Mouse (Mus musculus) lung, embryonic 15.5 days (tissue): ENCODE measurements around the gene Bloc1s3. TPM values are rescaled to one million over a fixed set of nuclear protein-coding genes. Genes with fewer than 3 reads are reported as not detected.
A peak's percentile ranks its signal among the peaks of the same experiment; 100 is the strongest.

Source experiments
- ATAC-seq: fragments of 200-750 bp; cut with Nextera tagmentation; 2 replicates; pipeline ENCODE4 v1.8.0; 2017; ENCODE audit warnings: moderate number of reproducible peaks, borderline replicate concordance; ENCODE audit not compliant: low FRiP score, low TSS enrichment; ENCODE audit errors: extremely low read depth
- H3K27ac ChIP-seq: fragments of 300-500 bp; sonication (generic); 2 replicates; pipeline ENCODE4 v1.5.1; 2015; ENCODE audit warnings: moderate library complexity, mild to moderate bottlenecking, inconsistent platforms
- H3K27me3 ChIP-seq: fragments of 300-500 bp; sonication (generic); 2 replicates; pipeline ENCODE4 v1.6.1; 2015; ENCODE audit warnings: inconsistent platforms
- H3K36me3 ChIP-seq: fragments of 300-500 bp; sonication (generic); 2 replicates; pipeline ENCODE4 v1.6.1; 2015; ENCODE audit warnings: inconsistent platforms
- H3K4me1 ChIP-seq: fragments of 300-500 bp; sonication (generic); 2 replicates; pipeline ENCODE4 v1.6.1; 2015; ENCODE audit warnings: inconsistent platforms
- H3K4me2 ChIP-seq: fragments of 300-500 bp; sonication (generic); 2 replicates; pipeline ENCODE4 v1.6.1; 2015; ENCODE audit warnings: inconsistent platforms, mild to moderate bottlenecking, moderate library complexity
- H3K4me3 ChIP-seq: fragments of 300-500 bp; sonication (generic); 2 replicates; pipeline ENCODE4 v1.5.1; 2015; ENCODE audit warnings: mild to moderate bottlenecking, inconsistent platforms
- H3K9ac ChIP-seq: fragments of 300-500 bp; sonication (generic); 2 replicates; pipeline ENCODE4 v1.6.1; 2015; ENCODE audit warnings: inconsistent platforms
- H3K9me3 ChIP-seq: fragments of 300-500 bp; sonication (generic); 2 replicates; pipeline ENCODE4 v1.6.1; 2016; ENCODE audit warnings: inconsistent platforms
- WGBS: fragments of 180-500 bp; shearing (Covaris S2); methylation state at CpG from one replicate; pipeline ENCODE4 v1.1.7; 2015; 5-methylcytosine and 5-hydroxymethylcytosine counted together
- polyA plus RNA-seq: library from polyadenylated mRNA; unstranded; fragments of >200 nt; fragmentation: Nextera tagmentation; extraction: Ambion mirVana; gene quantifications from 2 replicates; pipeline ENCODE4 v1.2.1, GENCODE M21; 2015

Bloc1s3 gene
- polyA plus RNA-seq: 2.0 TPM in 2 replicates

- Histone ChIP-seq H3K27me3 (no peaks in the 10 kb centered on the region), H3K36me3 (no peaks in the 10 kb centered on the region), H3K4me2 (peak within 1 kb of the TSS; percentile 89), H3K27ac (peak within 1 kb of the TSS; percentile 70), H3K4me1 (peaks cover 13% of the 10 kb centered on the region), H3K4me3 (peak within 1 kb of the TSS; percentile 57), H3K9ac (peak within 1 kb of the TSS; percentile 71), H3K9me3 (no peaks in the 10 kb centered on the region)
- ATAC-seq: peak; percentile 96
- WGBS: under 1% methylated on average over 56 of the region's 56 CpGs
Observed at GRCm38 (mm10) chr7:19508150-19508923, at the start of gene Bloc1s3, which contains the start of gene Trappc6a. Gene Bloc1s3 (minus strand): TSS chr7:19508367. Gene Trappc6a (plus strand): TSS chr7:19508395.

GRCm38 (mm10) chr7:19557086-19557485 is 48.9 kb upstream of the Bloc1s3 start:
- Histone ChIP-seq H3K4me1 (peaks cover 42% of the 10 kb centered on the region), H3K9ac (no peak overlapping the region)
- WGBS: 95% methylated on average over 2 of the region's 2 CpGs

GRCm38 (mm10) chr7:19554168-19554567 is 46.0 kb upstream of the Bloc1s3 start:
- no peak overlapping the region for H3K4me2 ChIP-seq
- H3K4me1 ChIP-seq: peaks cover 22% of the 10 kb centered on the region
- no peak overlapping the region for H3K4me3 ChIP-seq
- H3K9me3 ChIP-seq: no peaks in the 10 kb centered on the region
- H3K27me3 ChIP-seq: no peaks in the 10 kb centered on the region
- H3K9ac ChIP-seq: no peak overlapping the region
- H3K27ac ChIP-seq: no peak overlapping the region
- H3K36me3 ChIP-seq: peaks cover 23% of the 10 kb centered on the region
- ATAC-seq: no peak
- 79% methylated on average over 1 of the region's 1 CpGs for WGBS

More at GRCm38 (mm10) chr7:19557086-19557485, 48.9 kb upstream of the Bloc1s3 start:
- Histone ChIP-seq H3K9me3 (no peaks in the 10 kb centered on the region), H3K27ac (0 out of 2 replicates have a peak overlapping the region, but pooled peaks have one; percentile 20), H3K4me3 (no peak overlapping the region), H3K27me3 (no peaks in the 10 kb centered on the region), H3K4me2 (no peak overlapping the region), H3K36me3 (peaks cover 23% of the 10 kb centered on the region)
- ATAC-seq: no peak

GRCm38 (mm10) chr7:19552443-19552842 is 44.3 kb upstream of the Bloc1s3 start:
- H3K4me1 ChIP-seq: peaks cover 14% of the 10 kb centered on the region
- no peak overlapping the region for H3K4me2 ChIP-seq
- no peaks in the 10 kb centered on the region for H3K27me3 ChIP-seq
- no peak overlapping the region for H3K9ac ChIP-seq
- 35% methylated on average over 2 of the region's 2 CpGs for WGBS
- peaks cover 23% of the 10 kb centered on the region for H3K36me3 ChIP-seq
- no peak overlapping the region for H3K4me3 ChIP-seq
- no peak for ATAC-seq
- no peaks in the 10 kb centered on the region for H3K9me3 ChIP-seq
- no peak overlapping the region for H3K27ac ChIP-seq

GRCm38 (mm10) chr7:19551634-19552033 is 43.5 kb upstream of the Bloc1s3 start:
- Histone ChIP-seq H3K4me2 (no peak overlapping the region), H3K9ac (no peak overlapping the region), H3K36me3 (peaks cover 23% of the 10 kb centered on the region), H3K9me3 (no peaks in the 10 kb centered on the region), H3K27ac (no peak overlapping the region), H3K27me3 (no peaks in the 10 kb centered on the region), H3K4me3 (no peak overlapping the region), H3K4me1 (peaks cover 16% of the 10 kb centered on the region)
- WGBS: 81% methylated on average over 5 of the region's 5 CpGs
- ATAC-seq: no peak

GRCm38 (mm10) chr7:19549394-19549793 is 41.2 kb upstream of the Bloc1s3 start:
- Histone ChIP-seq H3K4me2 (no peak overlapping the region), H3K27me3 (no peaks in the 10 kb centered on the region), H3K9me3 (no peaks in the 10 kb centered on the region), H3K27ac (no peak overlapping the region), H3K9ac (no peak overlapping the region), H3K4me3 (no peak overlapping the region), H3K36me3 (peaks cover 11% of the 10 kb centered on the region), H3K4me1 (peaks cover 28% of the 10 kb centered on the region)
- no peak for ATAC-seq
- WGBS: 59% methylated on average over 10 of the region's 10 CpGs

GRCm38 (mm10) chr7:19547344-19547969 is 39.3 kb upstream of the Bloc1s3 start:
- H3K4me2 ChIP-seq: no peak overlapping the region
- no peaks in the 10 kb centered on the region for H3K9me3 ChIP-seq
- H3K9ac ChIP-seq: no peak overlapping the region
- H3K4me1 ChIP-seq: peaks cover 35% of the 10 kb centered on the region
- 0 out of 2 replicates have a peak, but pooled peaks have one; percentile 43 for ATAC-seq
- 59% methylated on average over 2 of the region's 2 CpGs for WGBS
- 0 out of 2 replicates have a peak, but pooled peaks cover 2% of the 10 kb centered on the region for H3K36me3 ChIP-seq
- H3K4me3 ChIP-seq: no peak overlapping the region
- no peaks in the 10 kb centered on the region for H3K27me3 ChIP-seq
- H3K27ac ChIP-seq: peak overlapping the region; percentile 41

GRCm38 (mm10) chr7:19546007-19546406 is 37.8 kb upstream of the Bloc1s3 start:
- ATAC-seq: no peak
- peaks cover 45% of the 10 kb centered on the region for H3K4me1 ChIP-seq
- H3K4me2 ChIP-seq: no peak overlapping the region
- no peaks in the 10 kb centered on the region for H3K27me3 ChIP-seq
- no peak overlapping the region for H3K4me3 ChIP-seq
- H3K9ac ChIP-seq: no peak overlapping the region
- H3K9me3 ChIP-seq: no peaks in the 10 kb centered on the region
- WGBS: 20% methylated on average over 3 of the region's 3 CpGs
- H3K36me3 ChIP-seq: no peaks in the 10 kb centered on the region
- no peak overlapping the region; the same call in 1 of the 2 replicates for H3K27ac ChIP-seq

- Histone ChIP-seq H3K4me1 (peaks cover 48% of the 10 kb centered on the region), H3K9me3 (no peaks in the 10 kb centered on the region), H3K4me3 (no peak overlapping the region), H3K36me3 (no peaks in the 10 kb centered on the region), H3K27ac (no peak overlapping the region), H3K27me3 (no peaks in the 10 kb centered on the region), H3K9ac (no peak overlapping the region), H3K4me2 (no peak overlapping the region)
- 38% methylated on average over 6 of the region's 6 CpGs for WGBS
- no peak for ATAC-seq
Observed at GRCm38 (mm10) chr7:19543584-19543983, 35.4 kb upstream of the Bloc1s3 start.

GRCm38 (mm10) chr7:19542155-19542691 is 34.1 kb upstream of the Bloc1s3 start:
- no peaks in the 10 kb centered on the region for H3K36me3 ChIP-seq
- H3K9ac ChIP-seq: no peak overlapping the region
- peaks cover 38% of the 10 kb centered on the region for H3K4me1 ChIP-seq
- 62% methylated on average over 8 of the region's 8 CpGs for WGBS
- ATAC-seq: peak; percentile 23; the same call in 1 of the 2 replicates
- H3K4me3 ChIP-seq: no peak overlapping the region
- no peak overlapping the region for H3K4me2 ChIP-seq
- no peaks in the 10 kb centered on the region for H3K27me3 ChIP-seq
- no peak overlapping the region for H3K27ac ChIP-seq
- no peaks in the 10 kb centered on the region for H3K9me3 ChIP-seq

- no peak for ATAC-seq
- Histone ChIP-seq H3K9ac (no peak overlapping the region), H3K4me2 (no peak overlapping the region), H3K36me3 (no peaks in the 10 kb centered on the region), H3K4me1 (peaks cover 33% of the 10 kb centered on the region), H3K27me3 (no peaks in the 10 kb centered on the region), H3K9me3 (no peaks in the 10 kb centered on the region), H3K27ac (no peak overlapping the region), H3K4me3 (no peak overlapping the region)
- 70% methylated on average over 7 of the region's 7 CpGs for WGBS
Observed at GRCm38 (mm10) chr7:19541681-19542154, 33.6 kb upstream of the Bloc1s3 start.
